Mouse (Mus musculus) mouse trophoblast stem cell (cell line): ENCODE data around the gene Fbxo33.
"Not testable (repeated sequence)": the region's sequence is repeated elsewhere in the genome, so short reads cannot be mapped to it uniquely, and the experiment has no call there.

Experiments
- in situ Hi-C, 2 experiments: fragments of 300-500 bp; cut with MseI, MboI; formaldehyde crosslinking; loops; 2 replicates in 1 of 2; 3 replicates in 1 of 2; pipeline ENCODE4 v1.15.1; 2025

The Fbxo33 gene

DNA sequence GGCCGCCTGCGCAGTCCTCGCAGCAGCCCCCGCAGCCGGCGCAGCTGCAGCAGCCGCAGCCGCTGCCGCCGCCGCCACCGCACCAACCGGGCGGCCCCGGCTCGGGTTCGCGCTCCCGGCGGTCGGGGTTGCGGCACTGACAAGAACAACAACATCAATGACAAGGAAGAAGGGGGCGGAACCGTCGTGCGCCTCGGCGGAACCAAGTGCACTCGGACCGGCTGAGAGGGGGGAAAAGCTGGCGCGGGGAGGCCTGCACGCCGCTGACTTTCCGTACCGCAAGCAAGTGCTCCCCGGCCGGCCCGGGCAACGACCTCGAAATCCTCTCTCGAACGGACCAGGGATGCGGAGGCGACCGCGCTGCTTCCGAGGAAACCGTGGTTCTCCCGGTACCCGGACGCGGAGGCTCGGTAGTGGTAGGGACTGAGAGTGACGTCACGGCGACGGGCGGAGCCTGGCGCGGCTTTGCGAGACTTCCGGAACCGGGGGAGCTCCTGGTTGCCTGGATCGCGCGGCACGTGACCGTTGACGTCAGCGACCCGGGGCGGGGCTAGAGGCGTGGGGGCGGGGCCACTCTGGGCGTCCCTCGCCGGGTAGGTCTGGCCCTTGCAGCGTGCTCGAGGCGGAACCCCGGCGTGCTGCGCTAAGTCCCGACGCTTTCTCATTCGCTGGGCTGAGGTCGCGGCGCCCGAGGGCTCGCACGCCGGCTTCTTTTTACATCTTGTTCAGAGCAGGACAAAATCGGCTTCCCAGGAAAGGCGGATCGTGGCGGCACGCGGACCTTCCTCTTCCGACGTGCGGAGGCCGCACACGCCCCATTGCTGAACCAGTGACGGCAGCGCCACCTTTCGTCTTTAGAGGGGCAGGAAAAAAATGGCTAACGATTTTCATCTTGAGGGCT lies at the start of gene Fbxo33:
Fbxo33 (minus strand) TSS at position 401 of the 901 bp plus-strand sequence.
- in situ Hi-C loops: no loop called here

DNA sequence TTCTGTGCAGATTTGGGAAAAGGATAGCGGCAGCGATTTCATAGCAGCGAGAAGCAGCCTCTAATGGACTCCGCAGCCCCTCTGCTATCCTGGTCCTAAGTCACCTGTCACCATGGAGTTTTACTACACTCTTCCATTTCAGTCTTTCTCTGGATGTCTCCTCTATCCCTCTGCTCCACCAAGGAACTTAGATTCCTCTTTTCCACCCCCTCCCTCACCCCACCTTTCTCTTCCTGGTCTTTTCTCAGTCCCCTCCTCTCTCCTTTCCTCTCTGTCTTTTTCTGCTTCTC lies 46.4 kb upstream of the Fbxo33 start:
- in situ Hi-C loops: no loop called here

DNA sequence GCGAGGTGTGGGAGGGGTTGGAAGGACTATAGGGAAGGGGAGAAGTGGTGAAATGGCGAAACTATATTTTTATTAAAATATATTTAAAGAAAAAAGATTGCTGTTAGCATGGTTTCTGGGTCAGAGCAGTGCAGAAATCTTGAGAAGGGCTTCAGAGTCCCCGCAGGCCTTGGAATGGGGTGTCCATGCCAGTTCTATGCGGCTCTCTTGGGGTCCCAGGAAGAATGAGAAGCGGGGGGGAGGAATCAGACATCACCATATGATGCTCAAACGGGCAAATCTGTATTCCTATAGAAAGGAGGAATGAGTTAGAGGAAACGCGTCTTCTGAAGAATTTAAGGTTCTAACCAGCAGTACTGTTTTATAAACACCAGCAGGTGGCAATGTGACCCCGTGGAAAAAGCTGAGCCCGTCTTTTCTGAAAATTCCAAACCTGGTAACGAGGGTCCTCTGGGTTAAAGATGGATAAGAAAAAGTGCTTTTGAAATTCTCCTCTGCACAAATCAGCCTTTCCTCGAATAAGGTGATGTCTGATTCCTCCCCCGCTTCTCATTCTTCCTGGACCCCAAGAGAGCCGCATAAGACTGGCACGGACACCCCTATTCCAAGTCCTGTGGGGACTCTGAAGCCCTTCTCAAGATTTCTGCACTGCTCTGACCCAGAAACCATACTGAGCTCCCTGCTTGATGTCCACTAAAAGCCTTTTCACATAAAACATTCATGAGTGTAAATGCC lies 45.8 kb upstream of the Fbxo33 start:
- in situ Hi-C loops: no loop called here

DNA sequence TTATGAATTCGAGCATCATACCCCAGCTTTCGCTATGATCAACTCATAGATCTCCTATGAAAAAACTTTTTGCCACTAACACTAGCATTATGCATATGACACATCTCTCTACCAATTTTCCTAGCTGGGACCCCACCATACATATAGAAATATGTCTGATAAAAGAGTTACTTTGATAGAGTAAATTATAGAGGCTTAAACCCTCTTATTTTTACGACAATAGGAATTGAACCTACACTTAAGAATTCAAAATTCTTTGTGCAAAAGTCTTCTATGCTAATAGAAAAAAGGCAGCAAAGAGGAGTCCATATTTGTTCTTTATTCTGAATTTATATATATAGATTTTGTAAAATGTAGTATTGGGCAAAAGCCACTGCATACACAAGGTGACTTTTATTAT lies 43.3 kb upstream of the Fbxo33 start:
- in situ Hi-C loops: no loop called here

DNA sequence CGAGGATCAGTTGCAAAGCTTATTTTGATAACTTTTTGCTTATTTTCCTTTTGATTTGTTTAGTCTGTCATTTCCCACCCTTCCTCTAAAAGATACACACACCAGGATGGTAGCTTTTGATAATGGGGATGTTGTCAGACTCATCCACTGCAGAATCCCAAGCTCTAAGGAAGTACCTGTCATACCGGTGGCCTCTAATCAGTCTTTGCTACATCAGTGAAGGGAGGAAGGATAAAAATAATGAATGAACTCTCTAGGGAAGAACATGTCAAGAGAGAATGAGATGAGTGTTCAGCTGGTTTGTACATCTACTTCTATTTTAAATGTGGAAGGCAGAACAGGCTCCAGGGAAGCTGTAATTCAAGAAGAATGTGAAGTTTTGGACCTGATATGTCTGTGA lies 41.3 kb upstream of the Fbxo33 start:
- in situ Hi-C loops: no loop called here

DNA sequence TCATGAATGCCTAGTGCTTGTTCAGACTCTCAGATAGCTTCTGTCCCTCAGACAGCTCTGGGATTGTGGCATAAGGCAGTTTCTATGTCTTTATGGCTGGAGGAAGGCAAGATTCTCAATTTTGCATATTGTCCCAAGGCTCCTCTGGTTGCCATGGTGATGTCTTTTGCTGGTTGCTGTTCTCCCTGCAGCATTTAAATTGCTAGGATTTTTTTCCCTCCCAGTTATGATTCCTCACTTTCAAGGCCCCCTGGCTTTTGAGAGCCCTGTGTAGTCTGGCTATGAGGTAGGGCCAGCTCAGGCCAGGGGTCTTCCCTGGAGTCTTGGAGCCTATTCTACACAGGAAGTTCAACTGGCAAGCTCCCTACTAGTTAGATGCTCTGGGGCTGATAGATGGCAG lies 40.8 kb upstream of the Fbxo33 start:
- in situ Hi-C loops: no loop called here

DNA sequence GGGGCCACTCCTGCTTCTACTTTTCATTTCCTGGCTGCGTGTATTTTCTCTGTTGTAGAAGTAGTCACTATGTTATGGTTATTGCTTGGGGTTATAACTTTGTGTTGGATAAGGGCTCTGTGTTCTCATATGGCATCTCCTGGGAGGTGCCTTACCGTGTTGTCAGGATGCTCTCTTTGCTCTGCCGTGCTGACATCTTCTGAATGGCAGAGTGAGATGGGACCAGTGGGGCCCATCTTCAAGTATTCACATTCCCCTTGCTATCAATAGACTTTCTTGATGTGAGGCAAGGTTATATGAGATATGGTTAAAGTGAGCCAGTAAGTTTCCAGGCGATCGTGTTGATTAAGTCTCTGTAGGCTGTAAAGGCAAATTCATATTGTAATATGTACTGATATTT lies 39.5 kb upstream of the Fbxo33 start:
- in situ Hi-C loops: no loop called here

DNA sequence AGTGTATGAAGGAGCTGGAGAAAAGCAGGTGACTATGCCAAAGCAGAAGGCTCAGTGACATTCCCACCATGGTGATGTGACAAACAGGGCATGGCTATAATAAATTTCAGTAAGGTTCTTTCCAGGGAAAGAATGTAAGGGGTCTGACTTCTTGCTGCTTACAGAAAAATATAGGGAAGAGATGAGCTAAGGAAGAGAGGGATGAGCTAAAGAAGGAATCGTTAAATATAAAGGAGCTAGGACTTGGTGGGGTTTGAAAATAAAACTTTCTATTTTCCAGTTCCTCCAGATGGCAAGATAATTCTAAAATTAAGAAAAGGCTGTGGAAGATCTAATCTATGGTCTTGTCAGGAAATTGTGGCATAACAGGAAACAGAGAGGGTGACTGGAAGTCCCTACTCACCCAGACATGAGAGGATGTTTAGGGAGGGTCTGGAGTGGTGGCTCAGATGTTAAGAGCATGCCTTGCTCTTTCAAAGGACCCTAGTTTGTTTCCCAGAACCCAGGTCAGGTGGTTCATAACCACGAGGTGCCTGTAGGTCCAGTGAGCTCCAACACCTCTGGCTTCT lies 30.8 kb upstream of the Fbxo33 start:
- in situ Hi-C loops: no loop called here

DNA sequence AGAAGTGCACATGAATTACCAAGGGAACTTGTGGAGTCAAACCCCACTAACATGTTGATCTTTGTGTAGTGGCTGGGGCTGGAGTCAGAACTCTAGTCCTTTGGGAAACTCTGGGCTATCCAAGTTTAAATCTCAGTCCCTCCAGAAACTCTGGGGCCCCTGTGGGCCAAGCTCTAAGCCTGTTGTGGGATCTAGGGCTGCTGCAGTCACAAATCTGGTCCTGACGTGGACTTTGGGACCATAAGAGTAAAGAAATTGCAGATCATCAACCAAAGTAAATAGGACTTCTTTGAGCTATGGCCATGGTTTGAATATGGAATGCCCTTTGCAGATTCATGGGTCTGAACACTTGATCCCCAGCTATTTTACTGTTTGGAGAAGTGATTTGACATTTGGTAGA lies 29.4 kb upstream of the Fbxo33 start:
- in situ Hi-C loops: no loop called here

DNA sequence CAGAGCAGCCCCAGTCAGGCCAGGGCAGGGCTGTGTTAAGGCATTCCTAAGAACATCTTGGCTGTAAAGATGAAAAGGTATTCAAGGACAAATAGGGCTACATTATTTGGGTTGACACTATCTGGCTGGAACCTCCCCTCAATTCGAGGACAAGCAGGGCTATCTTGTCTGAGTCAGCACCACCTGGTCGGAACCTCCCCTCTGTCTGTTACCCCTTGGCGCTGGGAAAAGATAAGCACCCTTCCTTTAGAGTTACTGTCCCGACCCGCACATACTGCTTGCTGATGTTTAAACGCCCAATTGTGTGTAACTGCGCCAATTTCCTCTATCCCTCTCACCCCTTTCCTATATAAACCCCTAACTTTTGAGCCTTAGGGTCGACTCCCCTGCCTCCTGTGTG lies 21.5 kb upstream of the Fbxo33 start:
- in situ Hi-C loops: not testable (repeated sequence)

DNA sequence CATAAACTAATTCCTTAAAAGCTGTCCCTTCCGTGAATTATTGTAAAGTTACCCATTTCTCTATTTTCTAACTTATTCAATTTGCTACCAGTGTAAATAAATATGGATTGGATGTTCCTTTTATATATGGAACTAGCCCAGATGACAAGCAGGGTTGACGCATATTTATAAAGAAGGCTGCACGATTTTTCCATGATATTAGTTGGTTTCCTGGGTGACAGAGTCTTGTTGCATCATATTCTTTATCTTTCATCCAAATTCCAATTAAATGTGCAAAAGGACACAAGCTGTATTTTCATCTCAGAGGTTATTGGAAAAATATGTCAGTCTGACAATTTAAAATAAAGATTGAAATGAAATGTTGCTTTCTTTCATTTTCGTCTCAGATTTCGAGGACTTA lies 18.9 kb upstream of the Fbxo33 start:
- in situ Hi-C loops: no loop called here

DNA sequence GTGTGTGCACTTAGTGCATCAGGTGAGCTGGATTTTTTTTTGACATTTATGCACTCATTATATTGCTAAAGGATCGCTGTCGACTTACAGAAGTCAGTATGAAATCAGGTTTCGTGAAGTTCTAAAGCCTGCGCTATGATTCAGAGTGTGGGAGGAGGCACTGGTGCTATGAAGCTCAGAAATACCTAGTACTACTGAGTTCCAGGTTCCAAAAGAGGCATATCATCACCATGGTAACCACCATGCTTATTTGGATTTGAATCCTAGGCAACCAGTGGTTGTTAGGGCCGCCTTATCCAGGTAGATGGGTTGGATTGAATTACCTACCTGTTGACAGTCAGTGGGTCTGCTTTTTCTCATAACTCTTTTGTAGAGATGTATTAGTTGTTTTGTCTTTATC lies 8.9 kb upstream of the Fbxo33 start:
- in situ Hi-C loops: no loop called here

DNA sequence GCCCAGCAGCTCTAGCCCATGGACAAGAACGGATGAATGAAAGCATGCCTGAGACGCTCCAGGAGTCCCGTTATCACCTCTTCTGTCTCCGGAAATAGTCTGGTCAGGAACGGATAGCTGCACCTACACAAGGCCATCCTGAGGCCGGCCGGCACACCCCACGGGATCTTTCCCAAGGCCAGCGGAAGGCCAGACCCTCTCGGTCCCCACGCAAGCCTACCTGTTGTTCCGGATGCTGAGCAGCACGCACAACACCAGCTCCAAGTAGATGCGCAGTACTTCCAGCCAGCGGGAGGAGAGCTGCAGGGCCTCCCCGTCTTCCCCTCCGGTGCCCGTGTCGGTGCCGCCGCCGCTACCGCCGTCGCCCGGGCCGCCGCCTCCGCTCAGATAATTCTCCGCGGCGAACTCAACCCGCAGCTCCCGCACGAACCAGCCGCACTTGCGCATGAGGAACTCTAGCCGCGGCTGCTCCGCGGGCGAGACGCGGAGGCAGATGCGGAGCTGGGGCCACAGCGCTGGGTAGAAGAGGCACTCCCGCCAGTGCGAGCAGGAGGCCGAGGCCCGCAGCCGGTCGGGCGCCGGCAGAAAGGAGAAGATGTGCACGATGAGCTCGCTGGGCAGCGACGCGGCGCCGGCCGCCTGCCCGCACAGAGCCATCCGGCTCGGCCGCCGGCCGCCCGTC lies 744 bp downstream of the Fbxo33 start:
- in situ Hi-C loops: no loop called here

DNA sequence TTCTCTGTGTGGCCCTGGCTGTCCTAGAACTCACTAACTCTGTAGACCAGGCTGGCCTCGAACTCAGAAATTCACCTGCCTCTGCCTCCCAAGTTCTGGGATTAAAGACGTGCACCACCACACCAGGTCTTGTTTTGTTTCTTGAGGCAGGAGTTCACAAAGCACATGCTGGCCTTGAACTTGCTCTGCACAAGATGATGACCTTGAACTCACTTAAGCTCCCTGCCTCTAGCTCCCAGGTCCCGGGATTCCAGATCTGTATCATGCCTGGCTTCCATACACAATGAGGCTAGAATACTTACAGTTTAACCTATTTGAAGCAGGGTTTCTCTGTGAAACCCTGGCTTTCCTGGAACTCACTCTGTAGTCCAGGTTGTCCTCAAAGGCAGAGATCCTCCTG lies 2.2 kb downstream of the Fbxo33 start:
- in situ Hi-C loops: no loop called here

DNA sequence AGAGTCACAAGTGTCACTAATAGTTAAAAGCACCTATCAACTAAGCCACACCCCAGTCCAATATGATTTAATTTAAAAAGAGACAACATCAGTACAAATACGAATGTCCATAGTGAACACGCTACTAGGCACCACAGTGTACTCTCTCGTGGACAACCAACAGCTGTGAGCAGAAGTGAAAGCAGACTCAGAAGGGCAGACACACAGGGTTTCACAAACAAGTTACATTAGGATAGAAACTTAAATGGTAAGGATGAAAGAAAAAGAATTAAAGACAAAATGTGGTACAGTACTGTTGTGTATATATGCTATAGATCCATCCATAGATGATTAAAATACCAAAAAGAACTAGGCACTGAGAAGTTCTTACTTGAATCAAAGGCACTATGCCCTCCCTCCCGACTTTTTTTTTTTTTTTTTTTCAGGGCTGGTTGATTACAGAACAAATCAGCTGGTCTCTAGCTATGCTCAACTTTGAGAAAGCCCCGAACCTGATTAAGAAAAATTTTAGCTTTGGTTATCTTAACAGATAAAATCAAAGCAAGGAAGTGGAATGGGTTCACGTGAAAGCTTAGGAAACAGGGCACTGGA lies 2.8 kb downstream of the Fbxo33 start:
- in situ Hi-C loops: no loop called here

DNA sequence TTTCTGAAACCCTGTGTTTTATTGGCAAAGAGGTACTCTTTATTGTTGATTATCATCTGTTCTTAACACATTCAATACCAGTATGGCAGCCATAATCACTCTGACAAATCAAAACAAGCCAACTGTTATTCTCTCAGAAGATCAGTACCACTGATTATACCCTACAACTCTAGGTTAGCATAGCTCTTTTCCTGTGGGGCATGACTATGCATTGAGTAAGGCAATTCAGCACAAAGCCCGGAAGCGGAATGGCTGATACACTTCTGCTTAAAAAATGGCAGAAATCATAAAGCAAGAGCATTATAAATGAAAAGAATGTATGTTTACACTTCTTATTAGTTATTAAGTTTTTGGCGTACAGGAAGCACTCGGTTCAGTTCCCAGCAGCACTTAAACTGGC lies 3.3 kb downstream of the Fbxo33 start:
- in situ Hi-C loops: no loop called here

DNA sequence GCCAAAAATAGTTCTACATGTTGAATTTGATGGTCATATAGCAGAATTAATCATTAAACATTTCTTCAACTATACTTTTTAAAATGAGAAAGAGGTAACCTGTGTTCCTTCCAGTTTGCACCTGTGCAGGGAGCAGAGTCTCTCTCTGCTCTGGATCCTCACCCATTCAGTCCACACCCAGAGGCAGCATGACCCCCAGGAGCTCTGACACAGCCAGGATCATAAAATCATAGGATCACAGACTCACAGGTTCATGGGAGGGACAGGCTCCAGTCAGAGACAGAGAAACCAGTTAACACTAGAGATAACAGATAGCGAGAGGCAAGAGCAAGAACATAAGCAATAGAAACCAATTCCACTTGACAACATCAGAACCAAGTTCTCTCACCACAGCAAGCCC lies 11.7 kb downstream of the Fbxo33 start:
- in situ Hi-C loops: no loop called here

DNA sequence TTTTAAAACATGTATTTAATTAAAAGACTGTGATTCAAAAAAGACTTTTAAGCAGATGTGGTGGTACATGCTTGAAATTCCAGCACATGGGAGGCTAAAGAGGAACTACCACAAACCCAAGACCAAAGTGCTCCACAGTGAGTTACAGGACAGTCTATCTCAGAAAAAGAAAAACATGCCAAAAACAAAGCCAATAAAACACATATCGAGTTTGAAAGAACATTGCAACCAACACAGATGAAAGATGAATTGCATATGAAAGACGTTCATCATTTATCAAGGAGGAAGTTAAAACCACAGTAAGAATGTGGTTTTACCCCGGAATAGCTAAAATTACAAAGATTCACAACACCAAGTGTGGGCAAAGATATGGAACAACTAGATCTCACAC lies 12.5 kb downstream of the Fbxo33 start:
- in situ Hi-C loops: no loop called here

DNA sequence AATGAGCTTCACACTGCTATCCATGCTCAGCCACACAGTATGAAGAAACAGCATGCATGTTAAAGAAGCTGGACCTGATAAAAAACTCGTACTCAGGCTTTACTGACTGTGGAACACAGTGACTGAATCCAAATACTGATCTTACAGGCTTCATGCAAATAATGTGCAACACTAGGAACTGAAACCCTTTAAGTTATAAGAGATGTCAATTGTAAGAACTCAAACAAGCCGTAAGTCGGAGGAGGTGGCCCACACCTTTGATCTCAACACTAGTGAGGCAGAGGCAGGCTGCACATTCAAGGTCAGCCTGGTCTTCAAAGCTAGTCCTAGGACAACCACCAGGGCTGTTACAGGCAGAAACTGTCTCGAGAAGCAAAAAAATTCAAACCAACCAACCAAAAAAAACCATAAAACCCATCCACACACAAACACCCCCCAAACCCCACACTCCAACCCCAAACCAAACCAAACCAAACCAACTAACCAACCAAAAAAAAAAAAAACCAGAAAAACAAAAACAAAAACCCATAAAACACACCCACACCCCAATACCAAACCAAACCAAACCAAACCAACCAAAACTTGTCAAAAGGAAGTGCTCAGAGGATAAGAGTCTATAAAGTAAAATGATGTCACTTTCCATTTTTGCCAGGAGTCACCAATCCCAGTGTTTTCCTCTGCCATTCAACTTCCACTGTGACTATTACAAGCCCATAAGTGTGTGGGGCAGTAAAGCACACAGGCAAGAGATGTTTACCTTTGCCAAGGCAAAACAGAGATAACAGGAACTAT lies 13.1 kb downstream of the Fbxo33 start:
- in situ Hi-C loops: no loop called here

DNA sequence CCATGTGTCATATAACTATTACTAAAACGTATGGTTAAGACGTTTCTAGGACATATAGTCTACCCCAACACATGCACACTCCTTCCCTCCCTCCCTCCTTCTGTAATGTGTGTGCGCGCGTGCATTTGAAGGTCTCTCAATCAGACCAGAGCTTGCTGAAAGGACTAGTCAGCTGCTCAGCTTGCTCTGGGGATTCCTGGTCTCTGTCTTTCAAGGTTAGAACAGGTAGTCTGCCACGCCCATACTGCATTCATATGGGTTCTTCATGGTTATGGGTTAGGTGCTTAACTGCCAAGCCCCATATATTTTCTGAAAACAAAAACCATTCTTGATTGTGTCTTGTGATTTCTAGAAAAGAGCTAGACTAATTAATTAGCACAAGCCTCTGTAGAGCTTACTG lies 14.0 kb downstream of the Fbxo33 start:
- in situ Hi-C loops: no loop called here

DNA sequence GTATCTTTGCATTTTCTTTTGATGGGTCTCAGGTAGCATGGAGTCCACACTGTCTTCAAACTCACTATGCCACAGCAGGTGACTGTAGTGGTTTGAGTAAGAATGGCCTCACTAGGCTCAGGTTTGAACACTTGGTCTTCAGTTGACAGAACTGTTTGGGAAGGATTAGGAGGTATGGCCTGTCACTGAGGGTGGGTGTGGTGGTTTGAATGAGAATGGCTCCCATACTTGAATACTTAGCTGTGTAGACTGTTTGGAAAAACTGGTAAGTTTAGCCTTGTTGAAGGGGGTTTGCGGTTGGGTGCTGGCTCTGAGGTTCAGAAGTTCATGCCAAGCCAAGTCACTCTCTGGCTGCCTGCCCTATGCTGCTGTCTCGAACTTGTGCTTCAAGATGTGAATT lies 20.2 kb downstream of the Fbxo33 start:
- in situ Hi-C loops: no loop called here
